Mouse (Mus musculus) liver, postnatal 0 days (tissue): ENCODE measurements around the gene Alkbh6.

Experiments used
- CTCF ChIP-seq: sonication (generic); IDR thresholded peaks from 2 replicates; pipeline ENCODE4 v1.5.1; 2016; ENCODE audit warnings: antibody characterized with exemption, low read depth
- EP300 ChIP-seq: IDR thresholded peaks from 2 replicates; pipeline ENCODE4 v1.6.1; 2016; ENCODE audit warnings: antibody characterized with exemption, low read depth, mild to moderate bottlenecking

DNA sequence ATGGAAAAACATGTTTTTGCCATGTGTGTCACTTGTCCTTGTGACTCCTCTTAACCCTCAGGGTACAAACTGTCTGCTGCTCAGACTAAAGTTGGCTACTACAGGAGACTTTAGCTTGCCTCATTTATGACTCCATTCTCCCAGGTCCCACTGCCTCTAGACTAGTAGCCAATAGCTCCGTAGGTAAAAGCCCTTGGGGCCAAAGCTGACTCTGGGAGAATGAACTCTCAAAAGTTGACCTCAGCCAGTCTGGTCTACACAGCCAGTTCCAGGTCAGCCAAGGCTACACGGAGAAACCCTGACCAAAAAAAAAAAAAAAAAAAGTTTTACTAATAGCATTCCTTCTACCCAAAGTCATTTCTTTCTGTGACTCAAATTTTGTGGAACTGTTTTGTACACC, 29.6 kb upstream of the Alkbh6 start:
- TF ChIP-seq EP300, result no peak
- no peak for TF ChIP-seq CTCF
